Mouse (Mus musculus): ENCODE measurements around the gene Hcst.

Hcst gene

DNA sequence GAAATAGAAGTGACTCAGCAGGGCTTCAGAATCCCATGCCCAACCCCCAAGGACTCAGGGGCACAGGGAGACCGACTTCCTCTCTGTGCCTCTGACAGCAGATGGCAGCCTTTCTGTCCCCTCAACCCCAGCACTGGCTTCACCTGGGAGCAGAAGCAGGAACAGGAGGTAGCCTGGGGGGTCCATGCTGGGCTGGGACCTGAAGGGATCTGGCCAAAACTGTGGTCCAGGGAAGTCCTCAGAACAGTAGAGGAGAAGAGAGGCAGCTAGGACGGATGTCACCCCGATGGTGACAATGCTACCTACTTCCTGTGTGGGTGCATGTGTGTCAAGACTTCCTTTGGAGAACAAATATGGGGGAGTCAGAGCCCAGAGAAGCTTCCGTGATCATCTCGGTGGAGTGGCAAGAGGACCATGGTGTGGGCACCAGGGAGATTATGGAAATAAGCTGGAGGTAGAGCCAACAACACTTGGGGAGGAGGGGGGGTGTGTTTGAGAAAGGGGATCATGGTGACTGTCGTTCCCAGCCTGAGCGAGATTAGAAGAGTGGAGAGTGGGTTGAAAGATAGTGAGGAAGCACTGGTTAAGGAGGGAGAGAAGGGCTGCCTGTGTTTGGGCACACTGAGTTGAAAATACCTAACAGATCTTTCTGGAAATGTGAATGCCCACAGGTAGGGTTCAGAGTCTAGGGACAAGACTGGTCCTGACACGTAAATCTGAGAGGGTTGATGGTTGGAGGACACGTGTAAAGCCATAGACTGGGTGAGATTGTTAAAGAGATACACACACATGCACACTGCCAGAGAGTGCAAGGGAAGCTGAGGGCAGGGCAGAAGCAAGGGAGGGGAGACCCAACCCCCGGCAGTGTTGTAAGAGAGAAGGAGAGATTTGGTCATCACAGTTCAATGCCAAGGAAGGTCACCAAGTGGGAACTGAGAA, at the start of gene Hcst:
Gene Hcst, minus strand, starts transcription at position 294 of the 939 bp plus-strand sequence.
- no peak for DNase-seq

DNA sequence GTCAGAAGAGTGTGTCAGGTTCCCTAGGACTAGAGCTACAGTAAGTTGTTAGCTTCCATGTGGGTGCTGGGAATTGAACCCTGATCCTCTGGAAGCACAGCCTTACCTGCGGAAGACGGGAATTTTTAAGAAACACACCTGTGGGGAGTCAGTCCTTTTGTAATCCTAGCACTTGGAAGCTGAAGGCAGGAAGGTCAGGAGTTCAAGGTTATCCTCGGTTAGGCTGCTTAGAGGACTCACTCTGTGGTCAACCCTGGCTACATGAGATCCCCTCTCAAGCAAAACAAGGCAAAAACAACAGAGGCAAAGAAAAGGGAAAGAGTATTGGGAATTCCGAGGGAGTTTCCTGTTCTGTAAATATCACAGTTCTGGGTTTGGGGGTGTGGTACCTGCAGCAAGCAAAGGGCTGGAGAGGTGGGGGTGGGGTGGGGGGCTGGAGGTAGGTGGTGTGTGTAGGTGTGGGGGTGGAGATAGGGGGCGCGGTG, 45.2 kb upstream of the Hcst start:
- DNase-seq, result no peak

- DNase-seq, result no peak
Measured at GRCm38 (mm10) chr7:30463996-30464395, 44.3 kb upstream of the Hcst start.

GRCm38 (mm10) chr7:30463568-30463967, 43.9 kb upstream of the Hcst start:
- DNase-seq, result no peak

GRCm38 (mm10) chr7:30459484-30459883, 39.8 kb upstream of the Hcst start:
- no peak for DNase-seq

GRCm38 (mm10) chr7:30457629-30458330, 38.1 kb upstream of the Hcst start, which contains the start of the genes Kirrel2 and Nphs1:
Gene Kirrel2, minus strand, starts transcription at chr7:30457690.
Gene Nphs1, plus strand, starts transcription at chr7:30458315.
- peak; percentile 71 for DNase-seq

DNA sequence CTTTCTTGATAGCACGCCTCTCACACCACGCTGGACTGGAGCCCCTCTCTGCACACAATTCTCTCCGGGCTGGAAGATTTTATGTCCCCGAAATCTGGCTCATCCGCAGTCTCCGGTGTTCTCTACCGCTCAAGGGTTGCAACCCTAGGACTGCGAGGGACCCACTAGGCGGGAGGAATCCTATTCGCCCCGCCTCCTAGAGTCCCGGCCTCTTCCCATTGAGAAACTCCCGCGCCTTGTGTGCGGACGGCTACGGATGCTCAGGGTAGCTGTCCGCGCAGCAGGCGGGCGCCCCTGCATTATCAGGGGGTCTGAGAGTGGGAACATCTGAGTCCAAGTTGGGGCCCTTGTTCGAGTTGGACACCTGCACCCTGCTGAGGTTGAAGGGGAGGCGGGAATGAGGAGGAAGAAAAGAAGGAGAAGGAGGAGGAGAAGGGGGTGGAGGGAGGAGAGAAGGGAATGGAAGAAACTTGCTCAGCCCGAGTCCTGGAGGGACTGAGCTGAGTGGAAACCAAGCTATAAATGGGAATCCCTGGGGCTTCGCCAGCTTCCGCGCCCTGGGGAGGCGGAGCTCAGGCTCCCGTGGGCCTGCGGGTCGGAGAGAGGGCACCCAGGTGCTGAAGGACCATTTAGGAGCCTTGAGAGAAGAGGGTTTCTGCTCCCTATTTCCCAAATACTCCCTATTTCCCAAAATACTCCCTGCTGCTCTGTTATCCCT, 37.4 kb upstream of the Hcst start:
- DNase-seq, result no peak

DNA sequence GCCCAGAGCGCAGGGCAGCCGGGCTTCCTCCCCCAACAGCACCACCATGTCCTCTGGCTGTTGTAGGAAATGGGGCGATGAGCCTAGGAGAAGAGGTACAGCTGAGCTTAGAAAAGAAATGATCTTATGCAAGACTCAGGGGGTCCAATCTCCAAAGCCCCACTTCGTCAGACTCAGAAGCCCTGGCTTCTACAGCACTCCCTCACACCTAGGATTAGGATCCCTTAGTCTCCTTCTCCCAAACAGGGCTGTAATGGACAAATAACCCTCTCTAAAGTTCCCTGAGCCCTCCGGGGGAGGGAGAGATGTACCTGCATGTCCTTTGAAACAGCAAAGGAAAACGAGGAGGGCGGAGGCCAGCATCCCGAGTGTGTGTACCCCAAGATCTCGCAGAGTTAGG, 36.8 kb upstream of the Hcst start:
- no peak for DNase-seq

DNA sequence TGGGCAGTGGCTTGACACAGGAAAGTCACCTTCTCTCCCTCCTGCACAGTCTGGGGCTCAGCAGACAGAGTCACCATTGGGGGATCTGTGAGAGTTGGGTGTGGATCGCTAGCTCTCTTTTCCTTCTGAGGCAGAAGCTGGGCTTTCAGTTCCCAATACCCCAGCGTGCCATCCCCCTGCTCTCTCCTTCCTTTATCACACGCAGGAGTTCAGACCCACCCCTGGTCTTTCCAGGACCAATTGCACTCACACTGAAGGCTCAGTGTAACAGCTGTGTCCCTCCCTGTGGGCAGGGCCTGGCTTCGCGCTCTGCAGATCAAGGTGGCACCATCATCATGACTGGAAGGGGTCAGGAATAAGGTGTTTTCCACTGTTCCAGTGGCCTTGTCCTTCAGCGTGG, 34.6 kb upstream of the Hcst start:
- DNase-seq, result no peak

DNA sequence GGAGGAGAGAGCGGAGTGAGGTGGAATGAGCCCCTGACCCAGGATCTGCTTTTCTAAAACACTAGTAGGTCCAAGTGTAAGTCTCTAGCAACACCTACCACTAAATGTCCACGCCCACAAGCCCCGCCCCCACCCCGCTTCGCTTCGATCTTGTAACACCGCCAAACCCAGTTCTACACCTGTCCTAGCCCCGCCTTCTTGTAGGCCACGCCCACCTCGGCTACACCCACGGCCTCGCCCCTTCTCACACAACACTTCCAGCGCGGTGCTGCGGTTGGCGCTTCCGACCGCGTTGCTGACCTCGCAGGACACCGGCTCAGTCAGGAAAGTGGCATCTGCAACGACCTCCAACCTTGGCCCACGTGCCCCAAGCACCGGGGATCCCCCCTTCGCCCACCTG, 34.1 kb upstream of the Hcst start:
- no peak for DNase-seq

GRCm38 (mm10) chr7:30453327-30453726, 33.7 kb upstream of the Hcst start:
- no peak for DNase-seq

DNA sequence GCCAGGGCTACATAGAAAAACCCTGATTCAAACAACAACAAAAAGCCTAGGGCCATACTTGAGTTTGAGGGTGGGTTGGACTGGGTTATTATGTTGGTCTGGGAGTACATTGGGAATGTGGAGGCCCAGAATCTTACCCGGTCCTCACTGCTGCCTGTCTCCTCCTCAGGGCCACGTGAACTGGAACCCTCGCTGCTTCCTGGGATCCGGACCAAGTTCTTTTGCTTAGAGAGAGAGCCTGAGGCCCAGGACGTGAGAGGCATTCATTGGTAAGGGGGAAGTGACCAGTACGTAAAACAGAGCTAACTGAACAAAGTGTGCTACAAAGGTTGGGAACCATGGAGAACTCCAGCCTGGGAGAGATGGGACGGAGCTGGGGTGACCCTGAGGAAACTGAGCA, 30.6 kb upstream of the Hcst start:
- DNase-seq, result no peak

DNA sequence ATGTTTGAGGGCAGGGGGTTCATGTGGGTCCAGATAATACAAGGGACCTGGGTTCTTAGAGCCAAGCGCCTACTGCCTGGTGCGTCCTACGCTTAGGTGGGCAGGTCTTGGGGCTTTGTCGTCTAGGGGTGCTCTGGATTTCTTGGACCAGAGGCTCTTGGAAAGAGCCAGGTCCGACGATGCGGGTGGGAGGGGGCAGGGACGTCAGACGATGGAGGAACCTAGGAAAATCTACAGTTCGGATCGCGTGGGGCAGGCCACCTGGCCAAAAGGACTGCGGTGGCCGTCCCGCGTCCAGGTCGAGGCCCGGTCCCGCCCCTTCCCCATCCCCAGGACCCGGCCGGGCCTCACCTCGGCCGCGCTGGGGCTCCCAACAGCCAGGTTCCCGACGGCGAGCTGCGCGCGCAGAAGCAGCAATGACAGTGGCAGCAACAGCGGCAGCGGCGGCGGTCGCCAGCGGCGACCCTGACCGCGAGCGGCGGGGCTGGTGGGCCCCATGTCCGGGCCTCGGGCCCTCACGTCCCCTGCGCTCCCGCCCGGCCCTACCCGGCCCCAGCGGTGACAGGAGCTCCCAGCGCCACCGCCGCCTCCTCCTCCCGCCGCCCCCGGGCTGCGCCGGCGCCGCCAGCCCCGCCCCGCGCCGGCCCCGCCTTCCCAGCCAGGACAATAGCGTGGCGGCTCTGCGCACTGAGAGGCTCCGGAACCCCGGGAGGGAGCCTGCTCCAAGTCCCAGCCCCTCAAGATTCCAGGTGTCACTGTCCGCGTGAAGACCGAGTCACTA, 25.5 kb upstream of the Hcst start, which contains the start of gene Aplp1:
Gene Aplp1, minus strand, starts transcription at position 565 of the 781 bp plus-strand sequence.
- peak; percentile 89 for DNase-seq

- DNase-seq, result peak; percentile 78
Measured at GRCm38 (mm10) chr7:30444154-30444970, 24.7 kb upstream of the Hcst start.

- no peak for DNase-seq
Measured at GRCm38 (mm10) chr7:30443696-30444095, 24.0 kb upstream of the Hcst start.

DNA sequence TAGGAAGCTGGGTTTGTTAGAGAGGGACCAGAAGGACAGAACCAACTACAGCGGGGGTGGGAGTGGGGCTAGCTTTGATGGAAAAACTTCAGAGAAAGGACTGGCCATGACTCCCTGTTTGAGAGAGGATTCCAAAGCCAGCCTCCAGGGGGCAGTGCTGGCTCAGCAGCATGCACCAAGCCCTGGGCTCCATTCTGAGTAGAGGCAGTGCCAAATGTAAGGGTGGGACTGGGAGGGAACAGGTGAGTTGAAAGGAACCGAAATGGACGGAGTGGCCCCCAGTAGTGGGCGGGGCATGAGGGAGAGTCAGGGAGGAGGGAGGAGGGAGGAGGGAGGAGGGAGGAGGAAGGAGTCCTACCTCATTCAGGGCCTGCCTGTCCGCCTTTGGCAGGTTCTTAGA, 21.0 kb upstream of the Hcst start:
- DNase-seq, result peak; percentile 60

- no peak for DNase-seq
Measured at GRCm38 (mm10) chr7:30439734-30440133, 20.1 kb upstream of the Hcst start.

DNA sequence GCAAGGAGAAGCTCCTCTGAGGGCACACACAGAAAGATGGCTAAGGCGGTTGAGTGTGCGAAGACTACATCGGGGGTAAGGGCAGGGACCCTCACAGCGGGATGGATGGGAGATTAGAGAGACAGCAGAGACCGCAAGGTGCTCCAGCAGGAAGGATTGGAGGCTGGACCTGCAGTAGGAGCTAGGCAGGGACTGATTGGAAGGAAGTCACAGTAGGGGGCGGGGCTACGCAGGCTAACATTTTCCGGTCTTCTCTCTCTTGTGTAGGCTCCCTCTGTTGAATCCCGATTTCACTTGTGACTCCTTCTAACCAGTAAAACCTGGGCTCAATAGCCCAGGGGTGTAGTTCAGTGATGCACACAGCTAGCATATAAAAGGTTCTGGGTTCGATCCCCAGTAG, 17.2 kb upstream of the Hcst start:
- no peak for DNase-seq

GRCm38 (mm10) chr7:30435156-30435555, 15.5 kb upstream of the Hcst start:
- DNase-seq, result no peak

DNA sequence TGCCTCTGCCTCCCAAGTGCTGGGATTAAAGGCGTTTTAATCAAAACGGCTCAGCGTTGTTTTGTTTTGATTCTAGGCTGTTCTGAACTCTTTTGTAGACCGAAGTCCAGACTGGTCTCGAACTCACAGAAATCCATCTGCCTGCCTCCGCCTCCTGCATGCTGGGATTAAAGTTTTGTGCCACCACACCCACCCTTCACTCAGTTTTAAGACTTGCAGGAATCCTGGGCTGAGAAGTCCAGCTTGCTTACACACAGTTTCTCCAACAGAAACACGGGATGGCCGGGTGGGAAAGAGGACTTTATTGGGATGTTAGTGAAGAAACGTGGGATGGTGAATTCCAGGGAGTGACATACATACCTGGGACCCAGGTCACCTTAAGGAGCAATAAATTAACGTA, 15.0 kb upstream of the Hcst start:
- no peak for DNase-seq

DNA sequence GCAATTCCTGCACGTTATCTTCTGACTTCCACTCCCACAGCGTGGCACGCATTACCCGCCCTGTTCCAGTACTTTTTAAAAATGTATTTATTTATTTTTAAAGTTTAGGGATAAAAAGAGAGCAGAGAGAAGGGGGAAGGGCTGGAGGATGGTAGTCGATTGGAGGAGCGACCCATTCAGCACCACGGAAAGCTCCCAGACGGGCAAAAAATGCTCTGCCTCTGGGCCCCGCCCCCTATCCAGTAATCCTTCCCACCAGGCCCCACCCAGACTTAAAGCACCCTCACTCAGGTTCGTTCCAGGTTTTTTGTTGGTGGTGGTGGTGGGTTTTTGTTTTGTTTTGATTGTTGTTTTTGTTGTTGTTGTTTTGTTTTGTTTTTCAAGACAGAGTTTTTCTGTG, 14.6 kb upstream of the Hcst start:
- DNase-seq, result no peak

Data from right cerebral cortex, postnatal 25 days (tissue).